Mouse (Mus musculus) c-Kit-positive CD71-positive TER-119-negative erythroid progenitor cells, embryonic 14.5 days (primary cell): Measurements from ENCODE around the gene Tshb.

ENCODE experiments used
- DNase-seq: peaks from one replicate; pipeline ENCODE4 v3.0.0-alpha.2; 2013; ENCODE audit warnings: low read depth

The Tshb gene

GRCm38 (mm10) chr3:102782618-102783017, at the start of gene Tshb:
Tshb (minus strand) TSS chr3:102782718.
- no peak for DNase-seq

GRCm38 (mm10) chr3:102803937-102804336, 21.4 kb upstream of the Tshb start:
- peak; percentile 44 for DNase-seq

GRCm38 (mm10) chr3:102787369-102787768, 4.9 kb upstream of the Tshb start:
- no peak for DNase-seq

- no peak for DNase-seq
These were observed 9.5 kb downstream of the Tshb start for GRCm38 (mm10) chr3:102773018-102773417.

GRCm38 (mm10) chr3:102764850-102765249, 17.7 kb downstream of the Tshb start:
- DNase-seq, result no peak

GRCm38 (mm10) chr3:102763713-102764400, 18.7 kb downstream of the Tshb start:
- DNase-seq, result no peak

GRCm38 (mm10) chr3:102762388-102762787, 20.1 kb downstream of the Tshb start:
- no peak for DNase-seq

- no peak for DNase-seq
These were observed 22.3 kb downstream of the Tshb start for GRCm38 (mm10) chr3:102760236-102760635.

- DNase-seq, result no peak
These were observed 25.5 kb downstream of the Tshb start for GRCm38 (mm10) chr3:102757019-102757418.

GRCm38 (mm10) chr3:102755801-102756200, 26.7 kb downstream of the Tshb start:
- DNase-seq, result no peak

- no peak for DNase-seq
These were observed 30.1 kb downstream of the Tshb start for GRCm38 (mm10) chr3:102752457-102752856.

- no peak for DNase-seq
These were observed 30.5 kb downstream of the Tshb start for GRCm38 (mm10) chr3:102752053-102752452.

GRCm38 (mm10) chr3:102751536-102751935, 31.0 kb downstream of the Tshb start:
- DNase-seq, result no peak

- DNase-seq, result no peak
These were observed 31.4 kb downstream of the Tshb start for GRCm38 (mm10) chr3:102751136-102751535.

- DNase-seq, result no peak
These were observed 33.8 kb downstream of the Tshb start for GRCm38 (mm10) chr3:102748686-102749085.

GRCm38 (mm10) chr3:102748038-102748437, 34.5 kb downstream of the Tshb start:
- DNase-seq, result no peak

- no peak for DNase-seq
These were observed 36.3 kb downstream of the Tshb start for GRCm38 (mm10) chr3:102746174-102746573.

GRCm38 (mm10) chr3:102744657-102745056, 37.9 kb downstream of the Tshb start:
- DNase-seq, result no peak

GRCm38 (mm10) chr3:102743781-102744471, 38.6 kb downstream of the Tshb start:
- no peak for DNase-seq

- DNase-seq, result no peak
These were observed 39.3 kb downstream of the Tshb start for GRCm38 (mm10) chr3:102743202-102743601.

GRCm38 (mm10) chr3:102742725-102743124, 39.8 kb downstream of the Tshb start:
- no peak for DNase-seq

- no peak for DNase-seq
These were observed 43.6 kb downstream of the Tshb start for GRCm38 (mm10) chr3:102738926-102739325.

GRCm38 (mm10) chr3:102738161-102738901, 44.2 kb downstream of the Tshb start:
- DNase-seq, result no peak
